Mouse (Mus musculus) CH12.LX (cell line): ENCODE measurements around the gene Vegfb. TPM values are rescaled to one million over a fixed set of nuclear protein-coding genes. Genes with fewer than 3 reads are reported as not detected.

Experiments
- DNase-seq: peaks from one replicate; pipeline ENCODE4 v3.0.0-alpha.2; 2013; ENCODE audit errors: extremely low read depth
- H3K27ac ChIP-seq: 2 replicates; pipeline ENCODE4 v1.5.1; 2012; ENCODE audit warnings: low read depth, mild to moderate bottlenecking, control low read depth, moderate library complexity; ENCODE audit not compliant: insufficient read depth
- H3K27me3 ChIP-seq: replicated peaks from 2 replicates; pipeline ENCODE3; 2012; ENCODE audit warnings: inconsistent platforms
- H3K36me3 ChIP-seq, 2 experiments: replicated peaks in 1 of 2; 2 replicates each; pipeline versions ENCODE3 to v1.6.1; 2012; ENCODE audit warnings: inconsistent platforms in 1 of 2, low read length in 1 of 2, mild to moderate bottlenecking in 1 of 2, mixed read lengths in 1 of 2, moderate library complexity in 1 of 2; ENCODE audit not compliant: control insufficient read depth in 1 of 2, insufficient read depth in 1 of 2
- H3K4me1 ChIP-seq, 2 experiments: 2 replicates each; pipeline ENCODE4 v1.6.1; 2012; ENCODE audit warnings: inconsistent platforms in 1 of 2, moderate library complexity in 1 of 2; ENCODE audit not compliant: insufficient read depth in 2 of 2, control insufficient read depth in 1 of 2
- H3K4me2 ChIP-seq: 2 replicates; pipeline ENCODE4 v1.6.1; 2012; ENCODE audit warnings: low read depth, mild to moderate bottlenecking, control low read depth; ENCODE audit not compliant: poor library complexity, insufficient read depth, severe bottlenecking
- H3K4me3 ChIP-seq, 3 experiments: fragments of 150-350 bp in 1 of 3; sonication (generic) in 1 of 3; replicated peaks in 1 of 3; 2 replicates each; pipeline versions ENCODE3 to v1.5.1; 2011 to 2012; ENCODE audit warnings: low read depth in 2 of 3, low read length in 2 of 3, mild to moderate bottlenecking in 2 of 3, moderate library complexity in 2 of 3, control low read depth in 1 of 3, improper control_type of control experiment in 1 of 3, inconsistent platforms in 1 of 3, mixed read lengths in 1 of 3; ENCODE audit not compliant: poor library complexity in 1 of 3
- H3K79me2 ChIP-seq: replicated peaks from 2 replicates; pipeline ENCODE4 v1.6.1; 2012; ENCODE audit warnings: mild to moderate bottlenecking, moderate library complexity; ENCODE audit not compliant: control insufficient read depth, poor library complexity, insufficient read depth, severe bottlenecking; ENCODE audit errors: extremely low read depth
- H3K9ac ChIP-seq: 2 replicates; pipeline ENCODE4 v1.6.1; 2012; ENCODE audit warnings: low read depth, mild to moderate bottlenecking, control low read depth, moderate library complexity; ENCODE audit not compliant: insufficient read depth
- H3K9me3 ChIP-seq: replicated peaks from 2 replicates; pipeline ENCODE3; 2012; ENCODE audit warnings: low read length, inconsistent platforms, mixed read lengths
- CHD2 ChIP-seq: IDR thresholded peaks from 2 replicates; pipeline ENCODE4 v1.6.1; 2011; ENCODE audit warnings: low read length, improper control_type of control experiment
- ETS1 ChIP-seq: conservative IDR thresholded peaks from 2 replicates; pipeline ENCODE4 v1.6.1; 2012; ENCODE audit warnings: low read depth, mild to moderate bottlenecking, inconsistent platforms, low read length, improper control_type of control experiment, moderate library complexity
- GABPA ChIP-seq: IDR thresholded peaks from 2 replicates; pipeline ENCODE4 v1.6.1; 2012; ENCODE audit warnings: low read depth, low read length, improper control_type of control experiment, inconsistent platforms; ENCODE audit not compliant: insufficient replicate concordance
- IRF4 ChIP-seq: IDR thresholded peaks from 2 replicates; pipeline ENCODE4 v1.6.1; 2014; ENCODE audit warnings: low read depth, mild to moderate bottlenecking, inconsistent platforms, low read length, improper control_type of control experiment
- MYC ChIP-seq: IDR thresholded peaks from 2 replicates; pipeline ENCODE4 v1.6.1; 2011; ENCODE audit warnings: low read depth, mild to moderate bottlenecking, improper control_type of control experiment, low read length
- NELFE ChIP-seq: IDR thresholded peaks from 2 replicates; pipeline ENCODE4 v1.6.1; 2011; ENCODE audit warnings: low read depth, low read length, improper control_type of control experiment
- RAD21 ChIP-seq: IDR thresholded peaks from 2 replicates; pipeline ENCODE4 v1.6.1; 2011; ENCODE audit warnings: low read depth, mild to moderate bottlenecking, low read length, improper control_type of control experiment, moderate library complexity
- TCF12 ChIP-seq: IDR thresholded peaks from 2 replicates; pipeline ENCODE4 v1.6.1; 2014; ENCODE audit warnings: low read depth, mild to moderate bottlenecking, inconsistent platforms, low read length, improper control_type of control experiment
- USF1 ChIP-seq: IDR thresholded peaks from 2 replicates; pipeline ENCODE4 v1.6.1; 2014; ENCODE audit warnings: low read depth, mild to moderate bottlenecking, inconsistent platforms, low read length, improper control_type of control experiment
- ZKSCAN1 ChIP-seq: IDR thresholded peaks from 2 replicates; pipeline ENCODE4 v1.6.1; 2012; ENCODE audit warnings: low read depth, inconsistent platforms, low read length, improper control_type of control experiment, borderline replicate concordance
- ZNF384 ChIP-seq: IDR thresholded peaks from 2 replicates; pipeline ENCODE4 v1.6.1; 2012; ENCODE audit warnings: low read depth, low read length, improper control_type of control experiment, inconsistent platforms
- dilution Hi-C: fragments of 300-500 bp; cut with MboI; formaldehyde crosslinking; loops from 2 replicates; pipeline ENCODE4 v1.14.3; 2020; ENCODE audit warnings: low sequenced_read_pairs; ENCODE audit not compliant: extremely low pct_unique_long_range_greater_than_20kb, extremely low pct_ligation_motif_present
- in situ Hi-C: fragments of 300-500 bp; cut with MboI; formaldehyde crosslinking; loops from 3 replicates; pipeline ENCODE4 v1.14.3; 2019; ENCODE audit warnings: low sequenced_read_pairs, low pct_ligation_motif_present, low pct_unique_long_range_greater_than_20kb, mixed read lengths
- polyA plus RNA-seq: library from polyadenylated mRNA; unstranded; fragments of >175 nt; gene quantifications from 2 replicates; pipeline ENCODE4 v1.2.1, GENCODE M21; 2012; ENCODE audit warnings: low read depth; ENCODE audit not compliant: insufficient read length
- total RNA-seq, 2 experiments: library from RNA; depleted of rRNA; stranded (reverse); fragments of 300-350 nt in 1 of 2; fragments of >200 nt in 1 of 2; gene quantifications; 2 replicates each; pipeline ENCODE4 v1.2.3; 2012 to 2014

Vegfb gene
- total and polyA plus RNA-seq, 3 experiments = 3.2 to 35.1 (median 13.2) TPM

GRCm38 (mm10) chr19:7012426-7012825 lies 25.0 kb upstream of the Vegfb start:
- Histone ChIP-seq H3K4me1 (peaks cover 4 to 10% of the 10 kb centered on the region in 2 experiments; a peak in 3 of 4 replicates), H3K9me3 (no peaks in the 10 kb centered on the region), H3K9ac (no peak overlapping the region), H3K4me2 (no peak overlapping the region), H3K79me2 (no peaks in the 10 kb centered on the region), H3K36me3 (peaks cover 27 to 66% of the 10 kb centered on the region in 2 experiments), H3K4me3 (no peak overlapping the region), H3K27ac (no peak overlapping the region), H3K27me3 (no peaks in the 10 kb centered on the region)
- TF ChIP-seq GABPA = no peak
- TF ChIP-seq RAD21 = no peak
- no peak for TF ChIP-seq ETS1
- no peak for TF ChIP-seq TCF12
- no peak for TF ChIP-seq USF1
- dilution Hi-C loops (no loop called here), in situ Hi-C loops (no loop called here)
- no peak for DNase-seq

GRCm38 (mm10) chr19:7006892-7007593 lies 19.6 kb upstream of the Vegfb start:
- no peak overlapping the region for H3K9ac ChIP-seq
- H3K27ac ChIP-seq = no peak overlapping the region
- TF ChIP-seq IRF4 (no peak), CHD2 (no peak), NELFE (no peak), ZKSCAN1 (no peak)
- H3K4me3 ChIP-seq = no peak overlapping the region
- H3K27me3 ChIP-seq = no peaks in the 10 kb centered on the region
- H3K9me3 ChIP-seq = no peaks in the 10 kb centered on the region
- H3K4me2 ChIP-seq = no peak overlapping the region
- peaks cover 24 to 66% of the 10 kb centered on the region in 2 experiments for H3K36me3 ChIP-seq
- dilution Hi-C loops (no loop called here), in situ Hi-C loops (no loop called here)
- H3K79me2 ChIP-seq = no peaks in the 10 kb centered on the region
- DNase-seq = no peak
- no peaks in the 10 kb centered on the region for H3K4me1 ChIP-seq

GRCm38 (mm10) chr19:6999360-7000063 lies 12.1 kb upstream of the Vegfb start:
- H3K79me2 ChIP-seq = no peaks in the 10 kb centered on the region
- dilution Hi-C loops (no loop called here), in situ Hi-C loops (no loop called here)
- peak; percentile 45 for DNase-seq
- no peak overlapping the region for H3K4me2 ChIP-seq
- H3K9me3 ChIP-seq = no peaks in the 10 kb centered on the region
- H3K9ac ChIP-seq = no peak overlapping the region
- H3K4me3 ChIP-seq = no peak overlapping the region
- peaks cover 0 to 40% of the 10 kb centered on the region in 2 experiments; a peak in 2 of 4 replicates for H3K4me1 ChIP-seq
- H3K27me3 ChIP-seq = no peaks in the 10 kb centered on the region
- TF ChIP-seq ZNF384 = 0 out of 2 replicates have a peak, but pooled peaks have one; percentile 22
- TF ChIP-seq MYC = no peak
- TF ChIP-seq, all 38 proteins: peak for 1
- H3K36me3 ChIP-seq = peaks cover 50 to 65% of the 10 kb centered on the region in 2 experiments
- H3K27ac ChIP-seq = no peak overlapping the region
